Mouse (Mus musculus) heart, adult 2 months (tissue): Measurements from ENCODE around the gene Zfp131. TPM values are rescaled to one million over a fixed set of nuclear protein-coding genes. Genes with fewer than 3 reads are reported as not detected.

ENCODE experiments used
- DNase-seq, 2 experiments: peaks; one replicate each; pipeline ENCODE4 v3.0.0; 2021
- H3K27ac ChIP-seq: fragments of 200-600 bp; 2 replicates; pipeline ENCODE4 v1.8.1; 2022
- H3K27me3 ChIP-seq: fragments of 200-500 bp; 2 replicates; pipeline ENCODE4 v1.6.1; 2012; ENCODE audit warnings: mild to moderate bottlenecking, low read length, inconsistent platforms, mixed read lengths; ENCODE audit not compliant: control insufficient read depth, insufficient read depth
- H3K36me3 ChIP-seq: fragments of 200-500 bp; 2 replicates; pipeline ENCODE4 v1.6.1; 2012; ENCODE audit warnings: low read length, inconsistent platforms; ENCODE audit not compliant: control insufficient read depth, insufficient read depth
- H3K4me1 ChIP-seq: fragments of 200-500 bp; 2 replicates; pipeline ENCODE4 v1.6.1; 2011; ENCODE audit warnings: low read length; ENCODE audit not compliant: control insufficient read depth, insufficient read depth
- H3K4me3 ChIP-seq: fragments of 200-600 bp; 2 replicates; pipeline ENCODE4 v1.8.1; 2022
- H3K79me2 ChIP-seq: fragments of 200-500 bp; replicated peaks from 2 replicates; pipeline ENCODE4 v1.6.1; 2012; ENCODE audit warnings: mild to moderate bottlenecking, inconsistent platforms, low read length, moderate library complexity, mixed read lengths; ENCODE audit not compliant: control insufficient read depth, insufficient read depth
- H3K9ac ChIP-seq: fragments of 200-500 bp; 2 replicates; pipeline ENCODE4 v1.6.1; 2012; ENCODE audit warnings: low read depth, mild to moderate bottlenecking, control low read depth, inconsistent platforms, low read length, mixed read lengths
- CTCF ChIP-seq: fragments of 200-600 bp; IDR thresholded peaks from 2 replicates; pipeline ENCODE4 v1.8.1; 2022; ENCODE audit warnings: antibody characterized with exemption, mild to moderate bottlenecking, moderate library complexity
- EP300 ChIP-seq: fragments of 200-500 bp; IDR thresholded peaks from 2 replicates; pipeline ENCODE4 v1.6.1; 2011; ENCODE audit warnings: low read depth, low read length, control low read depth; ENCODE audit not compliant: insufficient read depth
- POLR2A ChIP-seq: fragments of 200-500 bp; IDR thresholded peaks from 2 replicates; pipeline ENCODE4 v1.6.1; 2011; ENCODE audit warnings: mild to moderate bottlenecking, low read depth, low read length, control low read depth; ENCODE audit not compliant: insufficient read depth
- WGBS: fragments of 180-500 bp; shearing (Covaris S2); methylation state at CpG from one replicate; pipeline ENCODE4 v1.1.7; 2018; 5-methylcytosine and 5-hydroxymethylcytosine counted together
- intact Hi-C: fragments of 180-260 bp; cut with DNase I; formaldehyde crosslinking; loops from one replicate; pipeline ENCODE4 v1.15.1; 2025
- polyA plus RNA-seq: library from polyadenylated mRNA; depleted of rRNA; stranded (reverse); fragments of >200 nt; gene quantifications from 2 replicates; pipeline ENCODE4 v1.2.3, GENCODE M21; 2012
- total RNA-seq, 2 experiments: library from RNA; stranded (reverse); gene quantifications; 2 replicates each; pipeline ENCODE4 v1.2.3; 2021

Gene Zfp131
- total and polyA plus RNA-seq, 3 experiments = 5.0 to 18.7 (median 18.4) TPM

- no peak for DNase-seq
- intact Hi-C loops = loop anchor here (5.0 kb wide), 2 partner anchors 35 to 65 kb away; partner anchors contain the start of genes Hmgcs1 and Zfp131
- TF ChIP-seq CTCF = no peak
- no peak for TF ChIP-seq POLR2A
- H3K9ac ChIP-seq = no peak overlapping the region
- H3K36me3 ChIP-seq = no peaks in the 10 kb centered on the region
- no peaks in the 10 kb centered on the region for H3K27me3 ChIP-seq
- H3K79me2 ChIP-seq = 0 out of 2 replicates have a peak, but pooled peaks cover 1% of the 10 kb centered on the region
- no peak overlapping the region for H3K4me3 ChIP-seq
- 38% methylated on average over 5 of the region's 5 CpGs for WGBS
- no peak overlapping the region for H3K27ac ChIP-seq
- H3K4me1 ChIP-seq = no peaks in the 10 kb centered on the region
Observed at GRCm38 (mm10) chr13:119756831-119757230, 33.9 kb downstream of the Zfp131 start.

- H3K36me3 ChIP-seq = no peaks in the 10 kb centered on the region
- peak within 1 kb of the TSS; percentile 58 for H3K4me3 ChIP-seq
- H3K27ac ChIP-seq = peak within 1 kb of the TSS; percentile 68
- WGBS = 2% methylated on average over 43 of the region's 43 CpGs
- intact Hi-C loops = loop anchor here (5.0 kb wide), 2 partner anchors 36 to 64 kb away; partner anchors contain the start of genes Hmgcs1 and Zfp131
- H3K9ac ChIP-seq = peak within 1 kb of the TSS; percentile 73
- no peaks in the 10 kb centered on the region for H3K27me3 ChIP-seq
- peak; percentile 87 to 88 for DNase-seq
- TF ChIP-seq CTCF = no peak
- TF ChIP-seq POLR2A = peak; percentile 82
- TF ChIP-seq EP300 = no peak
- 0 out of 2 replicates have a peak, but pooled peaks cover under 1% of the 10 kb centered on the region for H3K79me2 ChIP-seq
- H3K4me1 ChIP-seq = no peaks in the 10 kb centered on the region
Observed at GRCm38 (mm10) chr13:119755681-119756471, 34.8 kb downstream of the Zfp131 start, which contains the start of gene Nim1k. Gene Nim1k (minus strand): TSS chr13:119755882.

- Histone ChIP-seq H3K27ac (peak overlapping the region; percentile 68), H3K79me2 (no peaks in the 10 kb centered on the region), H3K4me1 (no peaks in the 10 kb centered on the region; the same call in 1 of the 2 replicates), H3K4me3 (peak overlapping the region; percentile 58), H3K9ac (peak overlapping the region; percentile 73), H3K27me3 (no peaks in the 10 kb centered on the region), H3K36me3 (no peaks in the 10 kb centered on the region)
- intact Hi-C loops = loop anchor here (5.0 kb wide), 2 partner anchors 37 to 63 kb away; partner anchors contain the start of genes Hmgcs1 and Zfp131
- TF ChIP-seq EP300 (no peak), POLR2A (no peak), CTCF (no peak)
- DNase-seq = peak in 1 of 2 experiments; percentile 38
- WGBS = 2% methylated on average over 16 of the region's 16 CpGs
Observed at GRCm38 (mm10) chr13:119755141-119755547, 35.5 kb downstream of the Zfp131 start.

GRCm38 (mm10) chr13:119754635-119755020, 36.1 kb downstream of the Zfp131 start:
- intact Hi-C loops = loop anchor here (5.0 kb wide), 2 partner anchors 38 to 62 kb away; partner anchors contain the start of genes Hmgcs1 and Zfp131
- no peaks in the 10 kb centered on the region for H3K36me3 ChIP-seq
- WGBS = 31% methylated on average over 3 of the region's 3 CpGs

GRCm38 (mm10) chr13:119753859-119754634, 36.6 kb downstream of the Zfp131 start:
- H3K27ac ChIP-seq = no peak overlapping the region
- no peaks in the 10 kb centered on the region for H3K27me3 ChIP-seq
- no peak for TF ChIP-seq EP300
- no peak overlapping the region for H3K4me3 ChIP-seq
- H3K79me2 ChIP-seq = no peaks in the 10 kb centered on the region; the same call in 1 of the 2 replicates
- WGBS = 80% methylated on average over 9 of the region's 9 CpGs
- H3K9ac ChIP-seq = no peak overlapping the region
- no peaks in the 10 kb centered on the region; the same call in 1 of the 2 replicates for H3K4me1 ChIP-seq
- no peaks in the 10 kb centered on the region for H3K36me3 ChIP-seq
- DNase-seq = no peak
- intact Hi-C loops = loop anchor here (2.0 kb wide), 1 partner anchor 15 kb away; no protein-coding TSS in a partner anchor

More at GRCm38 (mm10) chr13:119754635-119755020, 36.1 kb downstream of the Zfp131 start:
- H3K27ac ChIP-seq = no peak overlapping the region; the same call in 1 of the 2 replicates
- DNase-seq = no peak
- H3K79me2 ChIP-seq = no peaks in the 10 kb centered on the region; the same call in 1 of the 2 replicates
- H3K4me3 ChIP-seq = peak overlapping the region; percentile 58; the same call in 1 of the 2 replicates
- no peak overlapping the region for H3K9ac ChIP-seq
- TF ChIP-seq CTCF (no peak), EP300 (no peak), POLR2A (no peak)
- H3K27me3 ChIP-seq = no peaks in the 10 kb centered on the region
- H3K4me1 ChIP-seq = no peaks in the 10 kb centered on the region; the same call in 1 of the 2 replicates
